Mouse (Mus musculus) lung, embryonic 14.5 days (tissue): ENCODE results near the gene Fastkd5. TPM values are rescaled to one million over a fixed set of nuclear protein-coding genes. Genes with fewer than 3 reads are reported as not detected.
A peak's percentile ranks its signal among the peaks of the same experiment; 100 is the strongest.

Experiments
- ATAC-seq: fragments of 200-750 bp; cut with Nextera tagmentation; 2 replicates; pipeline ENCODE4 v1.8.0; 2017; ENCODE audit warnings: mild to moderate bottlenecking, moderate TSS enrichment, moderate library complexity; ENCODE audit not compliant: insufficient read depth
- DNase-seq: peaks from one replicate; pipeline ENCODE4 v3.0.0-alpha.2; 2015
- H3K27ac ChIP-seq: fragments of 300-500 bp; sonication (generic); 2 replicates; pipeline ENCODE4 v1.5.1; 2014; ENCODE audit warnings: low read depth, mild to moderate bottlenecking, moderate library complexity
- H3K27me3 ChIP-seq: fragments of 300-500 bp; sonication (generic); 2 replicates; pipeline ENCODE4 v1.6.1; 2014; ENCODE audit warnings: low read length, control low read depth; ENCODE audit not compliant: insufficient read depth
- H3K36me3 ChIP-seq: fragments of 300-500 bp; sonication (generic); 2 replicates; pipeline ENCODE4 v1.6.1; 2014; ENCODE audit warnings: control low read depth; ENCODE audit not compliant: insufficient read depth
- H3K4me1 ChIP-seq: fragments of 300-500 bp; sonication (generic); 2 replicates; pipeline ENCODE4 v1.6.1; 2014; ENCODE audit warnings: antibody characterized with exemption, control low read depth; ENCODE audit not compliant: insufficient read depth
- H3K4me2 ChIP-seq: fragments of 300-500 bp; sonication (generic); 2 replicates; pipeline ENCODE4 v1.6.1; 2014; ENCODE audit warnings: mild to moderate bottlenecking
- H3K4me3 ChIP-seq: fragments of 300-500 bp; sonication (generic); 2 replicates; pipeline ENCODE4 v1.5.1; 2014; ENCODE audit warnings: low read depth, low read length
- H3K9ac ChIP-seq: fragments of 300-500 bp; sonication (generic); 2 replicates; pipeline ENCODE4 v1.6.1; 2014
- H3K9me3 ChIP-seq: fragments of 300-500 bp; sonication (generic); 2 replicates; pipeline ENCODE4 v1.6.1; 2016; ENCODE audit warnings: low read depth, low read length, control low read depth
- CTCF ChIP-seq: IDR thresholded peaks from 2 replicates; pipeline ENCODE4 v1.5.1; 2016; ENCODE audit warnings: antibody characterized with exemption, low read depth
- WGBS: fragments of 180-500 bp; shearing (Covaris S2); extraction: QIAGEN DNeasy Blood & Tissue Kit; methylation state at CpG from one replicate; pipeline ENCODE4 v1.1.7; 2014; 5-methylcytosine and 5-hydroxymethylcytosine counted together
- polyA plus RNA-seq: library from polyadenylated mRNA; unstranded; fragments of >200 nt; fragmentation: Nextera tagmentation; extraction: Ambion mirVana; gene quantifications from 2 replicates; pipeline ENCODE4 v1.2.1, GENCODE M21; 2014

Fastkd5 gene
- polyA plus RNA-seq, 1 experiment from 2014 or later, result 18.3 TPM

GRCm38 (mm10) chr2:130642684-130643369 is 13.0 kb upstream of the Fastkd5 start, which contains the start of gene Lzts3:
Lzts3 (minus strand) TSS chr2:130642803.
- peak; percentile 97 for ATAC-seq
- TF ChIP-seq CTCF, result no peak
- DNase-seq, result peak; percentile 96
- Histone ChIP-seq H3K27ac (no peak within 1 kb of the TSS), H3K4me2 (peak within 1 kb of the TSS; percentile 98), H3K36me3 (no peaks in the 10 kb centered on the region), H3K9ac (peak within 1 kb of the TSS; percentile 62), H3K4me1 (0 out of 2 replicates have a peak, but pooled peaks cover 3% of the 10 kb centered on the region), H3K9me3 (no peaks in the 10 kb centered on the region), H3K27me3 (peaks cover 6% of the 10 kb centered on the region; the same call in 1 of the 2 replicates), H3K4me3 (peak within 1 kb of the TSS; percentile 62)
- 3% methylated on average over 39 of the region's 40 CpGs for WGBS

- under 1% methylated on average over 27 of the region's 27 CpGs for WGBS
Measured at GRCm38 (mm10) chr2:130642197-130642660, 12.4 kb upstream of the Fastkd5 start.

GRCm38 (mm10) chr2:130641351-130642025 is 11.7 kb upstream of the Fastkd5 start:
- Histone ChIP-seq H3K4me2 (peak overlapping the region; percentile 98), H3K27me3 (peaks cover 19% of the 10 kb centered on the region), H3K9ac (peak overlapping the region; percentile 62; the same call in 1 of the 2 replicates), H3K4me1 (0 out of 2 replicates have a peak, but pooled peaks cover 3% of the 10 kb centered on the region), H3K4me3 (peak overlapping the region; percentile 62), H3K27ac (no peak overlapping the region), H3K36me3 (no peaks in the 10 kb centered on the region), H3K9me3 (no peaks in the 10 kb centered on the region)
- no peak for TF ChIP-seq CTCF
- WGBS, result 48% methylated on average over 6 of the region's 6 CpGs
- no peak for DNase-seq
- ATAC-seq, result no peak

More at GRCm38 (mm10) chr2:130642197-130642660, 12.4 kb upstream of the Fastkd5 start:
- peak overlapping the region; percentile 62 for H3K9ac ChIP-seq
- no peak for TF ChIP-seq CTCF
- ATAC-seq (peak; percentile 64), DNase-seq (peak; percentile 16)
- H3K9me3 ChIP-seq, result no peaks in the 10 kb centered on the region
- peaks cover 12% of the 10 kb centered on the region; the same call in 1 of the 2 replicates for H3K27me3 ChIP-seq
- H3K4me1 ChIP-seq, result 0 out of 2 replicates have a peak, but pooled peaks cover 3% of the 10 kb centered on the region
- no peaks in the 10 kb centered on the region for H3K36me3 ChIP-seq
- peak overlapping the region; percentile 62 for H3K4me3 ChIP-seq
- peak overlapping the region; percentile 98 for H3K4me2 ChIP-seq
- no peak overlapping the region for H3K27ac ChIP-seq

- Histone ChIP-seq H3K9me3 (no peaks in the 10 kb centered on the region), H3K9ac (no peak overlapping the region), H3K27ac (no peak overlapping the region), H3K4me1 (peaks cover 10% of the 10 kb centered on the region), H3K27me3 (peaks cover 41% of the 10 kb centered on the region), H3K4me2 (no peak overlapping the region), H3K4me3 (no peak overlapping the region), H3K36me3 (no peaks in the 10 kb centered on the region)
- DNase-seq (no peak), ATAC-seq (no peak)
- 75% methylated on average over 6 of the region's 6 CpGs for WGBS
- TF ChIP-seq CTCF, result no peak
Measured at GRCm38 (mm10) chr2:130639276-130639675, 9.4 kb upstream of the Fastkd5 start.

GRCm38 (mm10) chr2:130638101-130638611 is 8.3 kb upstream of the Fastkd5 start:
- Histone ChIP-seq H3K27ac (no peak overlapping the region), H3K27me3 (peaks cover 50% of the 10 kb centered on the region), H3K4me2 (no peak overlapping the region), H3K4me1 (peaks cover 10% of the 10 kb centered on the region), H3K9ac (no peak overlapping the region), H3K4me3 (no peak overlapping the region), H3K36me3 (no peaks in the 10 kb centered on the region), H3K9me3 (no peaks in the 10 kb centered on the region)
- no peak for DNase-seq
- TF ChIP-seq CTCF, result no peak
- no peak for ATAC-seq
- WGBS, result 24% methylated on average over 16 of the region's 16 CpGs

- Histone ChIP-seq H3K4me2 (peak overlapping the region; percentile 83), H3K27ac (no peak overlapping the region), H3K27me3 (peaks cover 53% of the 10 kb centered on the region), H3K36me3 (no peaks in the 10 kb centered on the region), H3K4me3 (peak overlapping the region; percentile 37; the same call in 1 of the 2 replicates), H3K4me1 (peaks cover 7% of the 10 kb centered on the region), H3K9ac (no peak overlapping the region), H3K9me3 (no peaks in the 10 kb centered on the region)
- 0 out of 2 replicates have a peak, but pooled peaks have one; percentile 18 for ATAC-seq
- no peak for DNase-seq
- no peak for TF ChIP-seq CTCF
- WGBS, result 18% methylated on average over 21 of the region's 21 CpGs
Measured at GRCm38 (mm10) chr2:130635847-130636246, 6.0 kb upstream of the Fastkd5 start.
